Mouse (Mus musculus) liver, embryonic 12.5 days (tissue): Measurements from ENCODE around the gene Fads6. TPM values are rescaled to one million over a fixed set of nuclear protein-coding genes. Genes with fewer than 3 reads are reported as not detected.

ENCODE experiments used
- ATAC-seq: fragments of 200-750 bp; cut with Nextera tagmentation; 2 replicates; pipeline ENCODE4 v1.8.0; 2017; ENCODE audit warnings: moderate number of reproducible peaks, mild to moderate bottlenecking, moderate library complexity
- H3K27ac ChIP-seq: fragments of 300-500 bp; sonication (generic); 2 replicates; pipeline ENCODE4 v1.5.1; 2016; ENCODE audit warnings: mild to moderate bottlenecking
- H3K27me3 ChIP-seq: fragments of 300-500 bp; sonication (generic); replicated peaks from 2 replicates; pipeline ENCODE4 v1.6.1; 2016; ENCODE audit warnings: mild to moderate bottlenecking, moderate library complexity
- H3K36me3 ChIP-seq: fragments of 300-500 bp; sonication (generic); 2 replicates; pipeline ENCODE4 v1.6.1; 2016; ENCODE audit warnings: mild to moderate bottlenecking, moderate library complexity
- H3K4me1 ChIP-seq: fragments of 300-500 bp; sonication (generic); 2 replicates; pipeline ENCODE4 v1.6.1; 2016
- H3K4me2 ChIP-seq: fragments of 300-500 bp; sonication (generic); 2 replicates; pipeline ENCODE4 v1.6.1; 2016; ENCODE audit warnings: mild to moderate bottlenecking, moderate library complexity
- H3K4me3 ChIP-seq: fragments of 300-500 bp; sonication (generic); 2 replicates; pipeline ENCODE4 v1.5.1; 2016; ENCODE audit warnings: mild to moderate bottlenecking, moderate library complexity
- H3K9ac ChIP-seq: fragments of 300-500 bp; sonication (generic); 2 replicates; pipeline ENCODE4 v1.6.1; 2016; ENCODE audit warnings: mild to moderate bottlenecking, moderate library complexity
- H3K9me3 ChIP-seq: fragments of 300-500 bp; sonication (generic); replicated peaks from 2 replicates; pipeline ENCODE4 v1.6.1; 2016; ENCODE audit warnings: mild to moderate bottlenecking, moderate library complexity
- WGBS: fragments of 180-500 bp; shearing (Covaris S2); methylation state at CpG from one replicate; pipeline ENCODE4 v1.1.7; 2016; ENCODE audit not compliant: insufficient replicate concordance; 5-methylcytosine and 5-hydroxymethylcytosine counted together
- polyA plus RNA-seq: library from polyadenylated mRNA; unstranded; fragments of >200 nt; fragmentation: Nextera tagmentation; extraction: Ambion mirVana; gene quantifications from 2 replicates; pipeline ENCODE4 v1.2.1, GENCODE M21; 2016

Gene Fads6
- polyA plus RNA-seq = 2.2 and 2.4 TPM in 2 replicates

DNA sequence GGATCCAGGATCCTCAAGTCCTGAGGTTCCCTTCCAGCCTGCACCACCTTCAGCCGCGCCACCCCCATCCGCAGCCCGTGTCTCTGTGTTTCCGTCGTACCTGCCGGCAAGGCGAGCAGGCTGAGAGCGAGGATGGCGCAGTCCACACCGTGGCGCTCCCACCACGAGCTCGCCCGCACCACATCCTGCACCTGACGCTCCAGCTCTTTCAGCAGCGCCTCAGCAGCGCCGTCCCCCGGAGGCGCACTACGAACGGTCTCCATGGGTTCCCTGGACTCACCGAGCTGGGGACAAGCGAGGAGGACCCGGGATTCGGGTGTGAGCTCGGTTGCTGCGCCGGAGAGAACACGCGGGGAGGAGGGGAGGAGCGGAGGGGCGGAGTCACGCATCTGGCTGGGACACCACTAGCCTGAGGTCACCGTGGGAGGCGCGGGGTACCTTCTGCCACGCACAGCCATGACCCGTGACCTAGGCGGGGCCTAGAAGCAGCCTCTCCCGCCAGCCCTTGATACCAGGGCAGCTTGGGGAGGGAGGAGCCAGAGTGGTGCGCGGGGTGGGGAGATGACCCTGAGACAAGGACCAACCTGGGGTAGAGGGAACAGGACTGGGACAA is at the start of gene Fads6:
Gene Fads6, minus strand, starts transcription at position 450 of the 613 bp plus-strand sequence.
- Histone ChIP-seq H3K9me3 (0 out of 2 replicates have a peak, but pooled peaks cover 3% of the 10 kb centered on the region), H3K27ac (peak within 1 kb of the TSS; percentile 53), H3K36me3 (no peaks in the 10 kb centered on the region), H3K4me2 (peak within 1 kb of the TSS; percentile 63), H3K4me3 (peak within 1 kb of the TSS; percentile 42), H3K27me3 (peaks cover 43% of the 10 kb centered on the region), H3K9ac (peak within 1 kb of the TSS; percentile 37), H3K4me1 (0 out of 2 replicates have a peak, but pooled peaks cover 9% of the 10 kb centered on the region)
- WGBS = under 1% methylated on average over 44 of the region's 44 CpGs
- ATAC-seq = peak; percentile 62

- Histone ChIP-seq H3K4me2 (no peak overlapping the region), H3K27me3 (peaks cover 90% of the 10 kb centered on the region), H3K9ac (no peak overlapping the region), H3K36me3 (no peaks in the 10 kb centered on the region), H3K27ac (no peak overlapping the region), H3K9me3 (no peaks in the 10 kb centered on the region), H3K4me1 (peaks cover 16% of the 10 kb centered on the region), H3K4me3 (no peak overlapping the region)
- no peak for ATAC-seq
- WGBS = 33% methylated on average over 7 of the region's 7 CpGs
Observed at GRCm38 (mm10) chr11:115345515-115345914, 48.1 kb upstream of the Fads6 start.

DNA sequence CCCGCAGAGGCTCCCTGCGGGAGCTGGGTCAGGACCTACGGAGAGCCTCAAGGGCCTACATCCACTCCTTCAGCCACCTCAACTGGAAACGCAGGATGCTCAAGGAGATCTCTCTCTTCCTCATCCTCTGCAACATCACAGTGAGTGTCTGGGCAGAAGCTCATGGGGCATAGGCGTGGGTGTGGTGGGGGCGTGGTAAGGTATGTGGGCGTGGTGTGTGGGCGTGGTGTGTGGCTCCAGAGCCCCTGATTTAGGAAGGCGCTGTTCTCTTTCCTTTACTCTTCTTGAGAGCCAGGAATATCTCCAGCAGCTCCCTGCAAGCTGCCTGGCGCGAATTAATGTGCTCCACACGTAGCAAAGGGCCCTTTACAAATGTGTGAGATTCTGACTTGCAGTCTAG is 47.5 kb upstream of the Fads6 start:
- no peak for ATAC-seq
- no peaks in the 10 kb centered on the region for H3K9me3 ChIP-seq
- H3K27me3 ChIP-seq = peaks cover 90% of the 10 kb centered on the region
- H3K4me2 ChIP-seq = no peak overlapping the region
- no peak overlapping the region for H3K4me3 ChIP-seq
- 2% methylated on average over 12 of the region's 12 CpGs for WGBS
- no peak overlapping the region for H3K27ac ChIP-seq
- no peak overlapping the region for H3K9ac ChIP-seq
- no peaks in the 10 kb centered on the region for H3K36me3 ChIP-seq
- H3K4me1 ChIP-seq = peaks cover 16% of the 10 kb centered on the region

GRCm38 (mm10) chr11:115341866-115342265 is 44.4 kb upstream of the Fads6 start:
- Histone ChIP-seq H3K36me3 (no peaks in the 10 kb centered on the region), H3K27ac (no peak overlapping the region), H3K27me3 (peaks cover 87% of the 10 kb centered on the region), H3K4me3 (no peak overlapping the region), H3K9me3 (no peaks in the 10 kb centered on the region), H3K4me2 (no peak overlapping the region), H3K9ac (no peak overlapping the region), H3K4me1 (no peaks in the 10 kb centered on the region)
- WGBS = 61% methylated on average over 6 of the region's 6 CpGs
- no peak for ATAC-seq

DNA sequence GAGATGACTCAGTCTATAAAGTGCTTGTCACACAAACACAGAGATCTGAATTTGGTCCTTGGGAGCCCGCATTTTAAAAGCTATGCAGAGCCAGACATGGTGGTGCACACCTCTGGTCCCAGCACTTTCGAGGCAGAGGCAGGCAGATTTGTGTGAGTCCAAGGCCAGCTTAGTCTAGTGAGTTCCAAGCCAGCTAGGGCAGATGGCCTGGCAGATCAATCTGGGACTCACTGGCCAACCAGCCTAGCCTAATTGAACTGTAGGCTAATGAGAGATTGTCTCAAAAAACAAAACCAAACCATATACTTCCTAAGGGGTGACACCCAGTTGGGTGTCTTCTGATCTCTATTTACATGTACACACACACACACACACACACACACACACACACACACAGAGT is 43.8 kb upstream of the Fads6 start:
- no peak for ATAC-seq
- Histone ChIP-seq H3K4me3 (no peak overlapping the region), H3K9ac (no peak overlapping the region), H3K27ac (no peak overlapping the region), H3K4me2 (no peak overlapping the region), H3K4me1 (no peaks in the 10 kb centered on the region), H3K9me3 (no peaks in the 10 kb centered on the region), H3K27me3 (peaks cover 87% of the 10 kb centered on the region), H3K36me3 (no peaks in the 10 kb centered on the region)
- WGBS = 35% methylated on average over 2 of the region's 2 CpGs

DNA sequence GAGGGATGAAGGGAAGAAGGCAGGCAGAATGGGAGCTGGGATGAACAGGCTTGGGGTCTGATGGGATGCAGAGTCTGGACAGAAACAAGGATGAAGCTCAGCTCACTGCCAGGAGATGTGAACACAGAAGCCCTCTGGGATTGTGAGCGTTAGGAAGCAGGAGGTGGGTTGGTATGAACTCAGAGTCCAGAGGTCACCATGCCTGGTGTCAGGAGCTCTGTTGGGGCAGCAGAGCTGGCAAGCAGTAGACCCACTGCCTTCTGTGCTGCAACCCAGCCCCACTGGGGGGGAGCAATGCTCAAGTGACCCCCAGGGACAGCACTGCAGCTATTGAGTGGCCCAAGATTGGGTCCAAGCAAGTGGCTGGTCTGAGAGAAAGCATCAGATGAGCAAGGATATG is 40.4 kb upstream of the Fads6 start:
- Histone ChIP-seq H3K27ac (no peak overlapping the region), H3K4me3 (no peak overlapping the region), H3K4me1 (no peaks in the 10 kb centered on the region), H3K9ac (no peak overlapping the region), H3K27me3 (peaks cover 89% of the 10 kb centered on the region), H3K9me3 (no peaks in the 10 kb centered on the region), H3K4me2 (no peak overlapping the region), H3K36me3 (no peaks in the 10 kb centered on the region)
- no peak for ATAC-seq
- 65% methylated on average over 1 of the region's 1 CpGs for WGBS

DNA sequence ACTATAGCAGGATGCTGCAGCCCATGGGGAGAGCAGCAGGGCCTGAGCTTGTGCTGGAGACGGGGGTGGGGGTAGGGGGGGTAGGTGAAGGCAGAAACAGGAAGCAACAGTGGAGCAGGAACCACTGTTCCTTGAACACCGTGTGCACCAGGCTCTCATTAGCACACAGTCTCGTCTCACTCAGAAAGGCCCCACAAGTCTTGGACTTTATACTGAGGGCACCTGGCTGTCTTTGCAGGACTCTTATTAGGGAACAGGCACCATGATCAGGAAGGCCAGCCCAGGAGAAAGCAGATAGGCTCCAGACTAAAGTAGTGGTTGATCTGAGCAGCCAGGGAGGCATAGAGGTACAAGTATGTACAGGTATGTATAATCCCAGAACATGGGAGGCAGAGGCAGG is 39.9 kb upstream of the Fads6 start:
- ATAC-seq = no peak
- no peaks in the 10 kb centered on the region for H3K4me1 ChIP-seq
- H3K27me3 ChIP-seq = peaks cover 93% of the 10 kb centered on the region
- H3K9ac ChIP-seq = no peak overlapping the region
- no peaks in the 10 kb centered on the region for H3K9me3 ChIP-seq
- H3K36me3 ChIP-seq = no peaks in the 10 kb centered on the region
- H3K4me2 ChIP-seq = no peak overlapping the region
- 25% methylated on average over 3 of the region's 3 CpGs for WGBS
- H3K27ac ChIP-seq = no peak overlapping the region
- H3K4me3 ChIP-seq = no peak overlapping the region

- no peak for ATAC-seq
- Histone ChIP-seq H3K27ac (no peak overlapping the region), H3K4me2 (no peak overlapping the region), H3K4me1 (no peaks in the 10 kb centered on the region), H3K4me3 (no peak overlapping the region), H3K9ac (no peak overlapping the region), H3K9me3 (no peaks in the 10 kb centered on the region), H3K27me3 (peaks cover 94% of the 10 kb centered on the region), H3K36me3 (no peaks in the 10 kb centered on the region)
- 14% methylated on average over 6 of the region's 6 CpGs for WGBS
Observed at GRCm38 (mm10) chr11:115336115-115336514, 38.7 kb upstream of the Fads6 start.

DNA sequence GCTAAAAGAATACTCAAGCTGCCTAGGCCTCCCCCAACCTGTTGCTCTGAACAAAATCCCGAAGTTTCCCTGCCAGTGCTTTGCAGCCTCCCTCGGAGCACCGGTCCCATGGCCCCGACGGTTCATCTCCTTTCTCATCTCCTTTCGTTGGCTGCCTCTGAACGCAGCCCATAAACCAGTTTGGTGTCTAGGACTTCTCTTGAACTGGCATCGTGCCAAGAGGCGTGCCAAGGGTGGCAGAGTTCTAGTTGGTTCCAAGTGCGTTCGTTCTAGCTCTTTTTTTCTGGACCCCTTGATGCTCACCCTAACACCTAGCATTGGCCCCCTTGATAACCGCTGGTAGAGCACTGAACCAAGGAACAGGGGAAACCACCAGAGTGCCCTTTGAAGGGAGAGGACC is 37.8 kb upstream of the Fads6 start:
- no peak for ATAC-seq
- no peak overlapping the region for H3K4me3 ChIP-seq
- H3K9me3 ChIP-seq = no peaks in the 10 kb centered on the region
- no peaks in the 10 kb centered on the region for H3K4me1 ChIP-seq
- H3K9ac ChIP-seq = no peak overlapping the region
- no peak overlapping the region for H3K4me2 ChIP-seq
- H3K27me3 ChIP-seq = peaks cover 91% of the 10 kb centered on the region
- no peak overlapping the region for H3K27ac ChIP-seq
- no peaks in the 10 kb centered on the region for H3K36me3 ChIP-seq
- 45% methylated on average over 12 of the region's 12 CpGs for WGBS

DNA sequence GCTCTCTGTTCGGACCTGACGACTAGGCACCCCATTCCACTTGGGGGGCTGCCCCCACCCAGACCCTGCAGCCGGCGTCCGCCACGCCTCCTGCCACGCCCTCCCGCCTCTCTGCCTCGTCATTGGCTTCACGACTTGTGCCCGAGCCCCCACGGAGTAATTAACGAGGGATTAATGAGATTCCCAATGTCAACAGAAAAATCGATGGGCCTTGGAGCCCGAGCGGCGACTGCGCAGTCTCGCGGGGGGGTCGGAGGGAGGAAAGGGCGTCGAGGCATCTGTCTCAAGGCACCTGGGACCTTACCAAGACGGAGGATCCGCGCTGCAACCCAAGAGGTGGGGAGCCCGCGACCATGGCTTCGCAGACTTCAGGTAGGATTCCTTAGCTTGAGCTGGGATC is 37.1 kb upstream of the Fads6 start, which contains the start of gene Otop3:
Gene Otop3, plus strand, starts transcription at position 201 of the 400 bp plus-strand sequence.
- H3K4me3 ChIP-seq = no peak within 1 kb of the TSS

GRCm38 (mm10) chr11:115329339-115329738 is 31.9 kb upstream of the Fads6 start:
- Histone ChIP-seq H3K9ac (no peak overlapping the region), H3K36me3 (no peaks in the 10 kb centered on the region), H3K27me3 (peaks cover 90% of the 10 kb centered on the region), H3K4me3 (no peak overlapping the region), H3K4me2 (no peak overlapping the region), H3K27ac (no peak overlapping the region), H3K9me3 (no peaks in the 10 kb centered on the region), H3K4me1 (no peaks in the 10 kb centered on the region)
- ATAC-seq = no peak
- WGBS = 54% methylated on average over 15 of the region's 15 CpGs

More for the DNA sequence above, 37.1 kb upstream of the Fads6 start, which contains the start of gene Otop3:
- no peak for ATAC-seq
- WGBS = 6% methylated on average over 29 of the region's 29 CpGs
- no peak within 1 kb of the TSS for H3K9ac ChIP-seq
- peak within 1 kb of the TSS; percentile 33 for H3K4me2 ChIP-seq
- no peaks in the 10 kb centered on the region for H3K9me3 ChIP-seq
- H3K4me1 ChIP-seq = no peaks in the 10 kb centered on the region
- no peak within 1 kb of the TSS for H3K27ac ChIP-seq
- H3K27me3 ChIP-seq = peaks cover 91% of the 10 kb centered on the region
- no peaks in the 10 kb centered on the region for H3K36me3 ChIP-seq

- Histone ChIP-seq H3K4me3 (no peak overlapping the region), H3K27me3 (peaks cover 90% of the 10 kb centered on the region), H3K36me3 (no peaks in the 10 kb centered on the region), H3K9me3 (no peaks in the 10 kb centered on the region), H3K4me1 (0 out of 2 replicates have a peak, but pooled peaks cover 6% of the 10 kb centered on the region), H3K9ac (no peak overlapping the region), H3K4me2 (no peak overlapping the region), H3K27ac (no peak overlapping the region)
- 57% methylated on average over 7 of the region's 7 CpGs for WGBS
- ATAC-seq = no peak
Observed at GRCm38 (mm10) chr11:115326730-115327129, 29.3 kb upstream of the Fads6 start.

GRCm38 (mm10) chr11:115323354-115323753 is 25.9 kb upstream of the Fads6 start:
- Histone ChIP-seq H3K4me1 (peaks cover 18% of the 10 kb centered on the region), H3K4me2 (no peak overlapping the region), H3K9me3 (no peaks in the 10 kb centered on the region), H3K9ac (no peak overlapping the region), H3K4me3 (no peak overlapping the region), H3K27me3 (peaks cover 93% of the 10 kb centered on the region), H3K36me3 (no peaks in the 10 kb centered on the region), H3K27ac (no peak overlapping the region)
- 19% methylated on average over 32 of the region's 32 CpGs for WGBS
- no peak for ATAC-seq
